Mouse (Mus musculus): ENCODE data around the gene Tlx2. TPM values are rescaled to one million over a fixed set of nuclear protein-coding genes. Genes with fewer than 3 reads are reported as not detected.
A peak's percentile ranks its signal among the peaks of the same experiment; 100 is the strongest.

Tlx2 gene
- polyA plus RNA-seq, 1 experiment: 0.36 TPM

DNA sequence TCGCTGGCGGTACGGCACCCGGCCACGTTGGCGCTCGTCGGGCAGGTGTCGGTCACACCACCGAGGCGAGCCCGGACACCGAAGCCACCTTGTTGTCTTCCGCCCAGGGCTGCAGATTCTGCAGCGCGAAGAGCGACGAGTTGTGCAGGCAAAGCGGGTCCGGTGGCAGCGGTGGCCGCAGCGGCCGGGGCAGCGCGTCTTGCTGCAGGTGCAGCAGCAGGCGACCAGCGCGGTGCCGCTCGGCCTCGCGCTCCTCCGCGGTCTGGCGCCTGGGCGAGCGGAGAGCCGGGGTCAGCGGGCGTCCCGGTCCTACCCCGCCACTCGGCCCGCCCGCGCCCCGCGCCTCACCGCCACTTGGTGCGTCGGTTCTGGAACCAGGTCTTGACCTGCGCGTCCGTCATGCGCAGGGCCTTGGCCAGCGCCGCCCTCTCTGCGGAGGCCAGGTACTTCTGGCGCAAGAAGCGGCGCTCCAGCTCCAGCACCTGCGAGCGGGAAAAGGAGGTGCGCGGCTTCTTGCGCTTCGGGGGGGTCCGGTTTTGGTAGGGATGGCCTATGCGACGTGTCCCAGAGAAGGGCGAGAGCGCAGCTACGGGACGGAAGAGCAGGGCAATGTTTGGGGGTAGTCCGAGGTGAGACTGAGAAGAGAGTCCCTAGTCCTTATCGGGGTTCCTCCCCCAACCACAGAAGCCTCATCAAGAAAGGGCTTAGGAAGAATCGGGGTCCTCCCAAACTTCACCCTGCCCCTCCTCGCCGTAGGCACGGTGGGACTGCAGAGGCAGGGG lies 1.2 kb downstream of the Tlx2 start:
- TF ChIP-seq POLR2A (IDR thresholded peaks at IDR 0.05; ENCODE audit: low read depth, low read length): no peak
- no peak for TF ChIP-seq CTCF (conservative IDR thresholded peaks at IDR 0.05; ENCODE audit: insufficient read depth, insufficient read length, low read depth, low read length)
- peak overlapping the region; percentile 48; the same call in 1 of the 2 replicates for H3K4me3 ChIP-seq (ENCODE audit: insufficient read depth, low read depth, low read length)
- H3K27me3 ChIP-seq (replicated peaks; ENCODE audit: control insufficient read depth, insufficient read depth, low read length): peaks cover 23% of the 10 kb centered on the region
- H3K4me1 ChIP-seq (ENCODE audit: control insufficient read depth, insufficient read depth, low read length): no peaks in the 10 kb centered on the region
- peak; percentile 59 for DNase-seq
- 3% methylated on average over 70 of the region's 81 CpGs for WGBS
- H3K27ac ChIP-seq (ENCODE audit: insufficient read depth, low read depth, low read length): no peak overlapping the region
- no peaks in the 10 kb centered on the region for H3K36me3 ChIP-seq (ENCODE audit: control insufficient read depth, insufficient read depth, low read length)

DNA sequence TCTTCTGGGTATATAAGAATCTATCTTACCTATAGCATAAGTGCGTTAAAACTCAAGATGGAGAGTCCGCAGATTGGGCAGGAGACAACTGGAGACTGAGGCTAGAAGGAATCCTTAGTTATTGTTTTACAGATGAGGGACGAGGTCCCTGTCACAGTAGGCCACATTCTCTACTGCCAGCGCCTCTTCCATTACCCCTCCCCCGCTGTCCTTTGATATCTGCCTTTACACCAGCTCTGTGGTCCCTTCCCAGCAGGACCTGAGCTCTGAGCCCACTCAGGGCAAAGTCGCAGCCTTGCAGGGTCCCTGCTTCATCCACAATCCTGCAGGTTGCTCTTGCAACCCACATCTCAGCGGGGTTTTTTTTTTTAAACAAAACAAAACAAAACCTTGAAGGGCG lies 1.9 kb downstream of the Tlx2 start:
- H3K4me1 ChIP-seq (ENCODE audit: control insufficient read depth, insufficient read depth, low read length): no peaks in the 10 kb centered on the region
- H3K36me3 ChIP-seq (ENCODE audit: control insufficient read depth, insufficient read depth, low read length): no peaks in the 10 kb centered on the region
- H3K27me3 ChIP-seq (replicated peaks; ENCODE audit: control insufficient read depth, insufficient read depth, low read length): peaks cover 23% of the 10 kb centered on the region
- H3K27ac ChIP-seq (ENCODE audit: insufficient read depth, low read depth, low read length): no peak overlapping the region
- H3K4me3 ChIP-seq (ENCODE audit: insufficient read depth, low read depth, low read length): no peak overlapping the region
- DNase-seq: peak; percentile 25
- WGBS: 48% methylated on average over 8 of the region's 8 CpGs
- no peak for TF ChIP-seq POLR2A (IDR thresholded peaks at IDR 0.05; ENCODE audit: low read depth, low read length)
- no peak for TF ChIP-seq CTCF (conservative IDR thresholded peaks at IDR 0.05; ENCODE audit: insufficient read depth, insufficient read length, low read depth, low read length)

DNA sequence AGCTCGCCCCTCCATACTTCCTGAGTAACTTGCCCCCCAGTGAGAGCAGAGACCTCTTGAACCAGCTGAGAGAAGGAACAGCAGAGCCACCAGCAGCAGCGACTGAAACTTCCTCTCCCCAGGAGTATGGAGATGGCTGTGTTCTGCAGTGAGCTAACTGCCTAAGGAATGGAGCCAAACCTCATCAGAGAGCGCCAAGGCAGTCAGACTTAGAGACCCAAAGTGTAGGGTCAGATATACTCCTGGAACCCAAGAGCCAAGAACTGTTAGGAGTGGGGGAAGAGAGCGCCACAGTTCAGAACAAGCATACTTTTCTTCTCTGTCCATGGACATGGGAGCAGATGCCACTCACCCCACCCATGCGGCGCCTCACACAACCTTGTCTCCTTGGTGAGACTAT lies 3.7 kb downstream of the Tlx2 start:
- Histone ChIP-seq H3K27me3 (replicated peaks; ENCODE audit: control insufficient read depth, insufficient read depth, low read length) (peaks cover 23% of the 10 kb centered on the region), H3K27ac (ENCODE audit: insufficient read depth, low read depth, low read length) (no peak overlapping the region)
- TF ChIP-seq CTCF (conservative IDR thresholded peaks at IDR 0.05; ENCODE audit: insufficient read depth, insufficient read length, low read depth, low read length) (no peak), POLR2A (IDR thresholded peaks at IDR 0.05; ENCODE audit: low read depth, low read length) (no peak)

DNA sequence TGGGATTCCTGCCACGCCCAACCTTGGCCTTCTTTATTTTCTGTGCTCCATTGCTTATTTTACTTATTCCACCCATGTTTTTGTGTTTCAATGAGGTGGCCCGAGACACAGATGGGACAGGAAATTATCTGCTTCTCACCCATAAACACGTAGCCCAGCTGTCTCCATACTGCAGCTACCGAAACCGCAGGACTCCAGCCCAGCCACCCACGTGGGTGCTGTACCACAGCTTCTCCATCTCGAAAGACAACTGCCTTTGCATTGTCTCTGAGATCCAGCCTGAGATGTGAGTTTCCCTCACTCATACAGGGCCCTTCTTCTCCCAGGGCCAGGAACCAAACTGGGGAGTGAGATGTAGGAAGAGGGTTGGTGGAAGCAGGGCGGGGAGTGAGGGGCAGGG lies 4.1 kb downstream of the Tlx2 start:
- 76% methylated on average over 8 of the region's 8 CpGs for WGBS
- Histone ChIP-seq H3K27ac (ENCODE audit: insufficient read depth, low read depth, low read length) (no peak overlapping the region), H3K4me3 (ENCODE audit: insufficient read depth, low read depth, low read length) (no peak overlapping the region), H3K27me3 (replicated peaks; ENCODE audit: control insufficient read depth, insufficient read depth, low read length) (peaks cover 19% of the 10 kb centered on the region), H3K36me3 (ENCODE audit: control insufficient read depth, insufficient read depth, low read length) (no peaks in the 10 kb centered on the region), H3K4me1 (ENCODE audit: control insufficient read depth, insufficient read depth, low read length) (no peaks in the 10 kb centered on the region)
- no peak for DNase-seq
- no peak for TF ChIP-seq CTCF (conservative IDR thresholded peaks at IDR 0.05; ENCODE audit: insufficient read depth, insufficient read length, low read depth, low read length)
- TF ChIP-seq POLR2A (IDR thresholded peaks at IDR 0.05; ENCODE audit: low read depth, low read length): no peak

More for the DNA sequence above, 3.7 kb downstream of the Tlx2 start:
- Histone ChIP-seq H3K4me3 (ENCODE audit: insufficient read depth, low read depth, low read length) (no peak overlapping the region), H3K36me3 (ENCODE audit: control insufficient read depth, insufficient read depth, low read length) (no peaks in the 10 kb centered on the region), H3K4me1 (ENCODE audit: control insufficient read depth, insufficient read depth, low read length) (no peaks in the 10 kb centered on the region)
- 63% methylated on average over 6 of the region's 6 CpGs for WGBS
- DNase-seq: no peak

DNA sequence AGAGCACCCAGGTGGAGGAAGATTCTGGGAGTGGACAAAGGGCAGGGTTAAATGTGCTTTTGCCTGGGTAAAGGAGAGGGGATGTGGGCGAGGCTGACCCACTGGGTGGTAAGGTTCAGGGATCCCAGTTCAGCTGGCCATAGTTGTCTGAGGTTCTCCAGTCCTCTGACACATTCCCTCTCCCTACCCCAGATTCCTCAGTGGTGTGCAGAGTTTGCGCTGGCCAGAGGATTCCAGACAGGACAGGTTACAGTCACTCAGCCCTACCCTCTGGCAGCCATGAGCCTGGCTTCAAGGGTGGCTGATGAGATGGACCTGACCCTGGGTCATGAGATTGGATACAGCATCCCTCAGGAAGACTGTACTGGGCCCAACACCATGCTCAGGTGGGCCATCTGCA lies 11.4 kb downstream of the Tlx2 start:
- Histone ChIP-seq H3K27me3 (replicated peaks; ENCODE audit: control insufficient read depth, insufficient read depth, low read length) (no peaks in the 10 kb centered on the region), H3K36me3 (ENCODE audit: control insufficient read depth, insufficient read depth, low read length) (no peaks in the 10 kb centered on the region), H3K27ac (ENCODE audit: insufficient read depth, low read depth, low read length) (no peak overlapping the region), H3K4me3 (ENCODE audit: insufficient read depth, low read depth, low read length) (no peak overlapping the region), H3K4me1 (ENCODE audit: control insufficient read depth, insufficient read depth, low read length) (peaks cover 5% of the 10 kb centered on the region; the same call in 1 of the 2 replicates)
- DNase-seq: no peak
- 81% methylated on average over 2 of the region's 2 CpGs for WGBS
- TF ChIP-seq CTCF (conservative IDR thresholded peaks at IDR 0.05; ENCODE audit: insufficient read depth, insufficient read length, low read depth, low read length) (no peak), POLR2A (IDR thresholded peaks at IDR 0.05; ENCODE audit: low read depth, low read length) (no peak)

DNA sequence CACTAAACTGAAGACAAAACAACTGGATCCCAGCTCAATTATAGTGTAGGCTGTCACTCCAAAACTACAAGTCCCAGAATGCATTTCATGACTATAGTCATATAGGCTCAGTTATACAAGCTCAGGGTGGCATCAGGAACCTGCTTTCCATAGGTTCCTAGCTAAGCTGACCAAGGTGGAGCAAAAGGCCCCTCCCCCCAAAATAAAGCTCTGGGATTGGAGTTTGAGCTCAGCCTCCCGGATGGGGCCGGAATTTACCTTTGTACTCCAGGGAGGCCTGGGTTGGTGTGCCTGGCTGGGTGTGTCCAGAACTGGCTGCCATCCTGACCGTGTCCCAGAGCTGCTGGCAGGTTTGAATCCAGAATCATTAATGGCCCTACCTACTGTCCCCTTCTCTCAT lies 12.3 kb downstream of the Tlx2 start, which contains the start of gene Dqx1:
Dqx1 (plus strand) TSS at position 55 of the 400 bp plus-strand sequence.
- 36% methylated on average over 3 of the region's 3 CpGs for WGBS
- no peak within 1 kb of the TSS for H3K27ac ChIP-seq (ENCODE audit: insufficient read depth, low read depth, low read length)
- TF ChIP-seq POLR2A (IDR thresholded peaks at IDR 0.05; ENCODE audit: low read depth, low read length) (no peak), CTCF (conservative IDR thresholded peaks at IDR 0.05; ENCODE audit: insufficient read depth, insufficient read length, low read depth, low read length) (no peak)

DNA sequence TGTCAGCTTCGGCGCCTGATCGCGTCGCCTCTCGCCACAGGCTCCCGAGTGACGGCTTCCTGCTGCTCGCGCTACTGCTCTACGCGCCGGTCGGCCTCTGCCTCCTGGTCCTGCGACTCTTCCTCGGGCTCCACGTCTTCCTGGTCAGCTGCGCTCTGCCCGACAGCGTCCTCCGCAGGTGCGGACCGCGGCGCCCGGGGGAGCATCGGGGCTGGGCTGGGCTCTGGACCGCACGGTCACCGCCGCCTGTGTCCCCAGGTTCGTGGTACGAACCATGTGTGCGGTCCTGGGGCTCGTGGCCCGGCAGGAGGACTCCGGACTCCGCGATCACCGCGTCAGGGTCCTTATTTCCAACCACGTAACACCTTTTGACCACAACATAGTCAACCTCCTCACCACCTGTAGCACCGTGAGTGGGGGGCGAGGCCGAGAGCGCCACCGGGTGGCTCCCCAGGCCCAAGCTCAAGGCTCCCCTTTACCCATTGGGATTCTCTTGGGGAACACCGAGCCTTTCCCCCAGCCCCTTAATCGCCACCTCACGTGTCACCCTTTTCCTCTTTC lies 15.1 kb downstream of the Tlx2 start, which contains the start of gene Htra2:
Htra2 (minus strand) TSS at position 403 of the 561 bp plus-strand sequence.
- Histone ChIP-seq H3K36me3 (ENCODE audit: control insufficient read depth, insufficient read depth, low read length) (no peaks in the 10 kb centered on the region), H3K4me3 (ENCODE audit: insufficient read depth, low read depth, low read length) (peak within 1 kb of the TSS; percentile 79), H3K27ac (ENCODE audit: insufficient read depth, low read depth, low read length) (peak within 1 kb of the TSS; percentile 61), H3K27me3 (replicated peaks; ENCODE audit: control insufficient read depth, insufficient read depth, low read length) (no peaks in the 10 kb centered on the region), H3K4me1 (ENCODE audit: control insufficient read depth, insufficient read depth, low read length) (peaks cover 10% of the 10 kb centered on the region)
- no peak for DNase-seq
- TF ChIP-seq POLR2A (IDR thresholded peaks at IDR 0.05; ENCODE audit: low read depth, low read length) (no peak), CTCF (conservative IDR thresholded peaks at IDR 0.05; ENCODE audit: insufficient read depth, insufficient read length, low read depth, low read length) (peak; percentile 30; the same call in 1 of the 2 replicates)
- under 1% methylated on average over 50 of the region's 50 CpGs for WGBS

More for the DNA sequence above, 12.3 kb downstream of the Tlx2 start, which contains the start of gene Dqx1:
- Histone ChIP-seq H3K36me3 (ENCODE audit: control insufficient read depth, insufficient read depth, low read length) (no peaks in the 10 kb centered on the region), H3K4me3 (ENCODE audit: insufficient read depth, low read depth, low read length) (peak within 1 kb of the TSS; percentile 9; the same call in 1 of the 2 replicates), H3K4me1 (ENCODE audit: control insufficient read depth, insufficient read depth, low read length) (peaks cover 10% of the 10 kb centered on the region), H3K27me3 (replicated peaks; ENCODE audit: control insufficient read depth, insufficient read depth, low read length) (no peaks in the 10 kb centered on the region)
- peak; percentile 91 for DNase-seq
